ENCODE assay signal across 26 mouse cellular contexts in genomic region chr5:75739336-75739735, GRCm38 (mm10).
DNase-seq lines count a peak whose midpoint lies in the region; ATAC-seq lines count a peak whose summit lies in the region.
"Had no signal": no experiment of that assay in that cellular context is flagged by ENCODE, and none has a peak within 500 bp of the region (broad histone marks: within the 10 kb centered on the region; RNA-seq: fewer than 3 reads in every experiment).

No protein-coding gene starts in this region.

- DNase-seq in midbrain, embryonic 11.5 days (ENCODE audit: low spot score, missing footprints) = peak; percentile 85
- DNase-seq in lung, adult 18-20 months = peak; percentile 32 to 57
- peak; percentile 45 for DNase-seq in lung, postnatal 14 days
- no peak for DNase-seq in layer of hippocampus, postnatal 25 days (ENCODE audit: extremely low spot score in 1 of 2, low spot score in 1 of 2)
- no peak for DNase-seq in right cerebral cortex, postnatal 36 days (ENCODE audit: low spot score in 2 of 2)
- DNase-seq: adrenal gland, postnatal 10 days; B cell, adult 2 months; cerebellum, adult 9-10 months; embryo, embryonic 11 days; gastrocnemius, postnatal 25 days; heart, adult 18-20 months; heart, postnatal 36 days; kidney, adult 2 months; kidney, postnatal 10 days had no signal

- H3K36me3 ChIP-seq in midbrain, embryonic 11.5 days (ENCODE audit: control insufficient read depth, insufficient read depth, low read length) = no peaks in the 10 kb centered on the region
- no peaks in the 10 kb centered on the region for H3K36me3 ChIP-seq in midbrain, embryonic 13.5 days
- H3K36me3 ChIP-seq: embryonic facial prominence, embryonic 12.5 days; hindbrain, embryonic 15.5 days; intestine, embryonic 15.5 days; limb, embryonic 10.5 days; limb, embryonic 15.5 days; lung, embryonic 15.5 days had no signal

- no peak overlapping the region for H3K27ac ChIP-seq in midbrain, embryonic 11.5 days (ENCODE audit: low read depth, low read length)
- no peak overlapping the region for H3K27ac ChIP-seq in midbrain, embryonic 13.5 days
- H3K27ac ChIP-seq: embryonic facial prominence, embryonic 12.5 days; hindbrain, embryonic 15.5 days; intestine, embryonic 15.5 days; limb, embryonic 10.5 days; limb, embryonic 15.5 days; liver, embryonic 14.5 days; lung, embryonic 15.5 days had no signal

- no peaks in the 10 kb centered on the region for H3K9me3 ChIP-seq in midbrain, embryonic 11.5 days (ENCODE audit: control insufficient read depth, low read length)
- H3K9me3 ChIP-seq in midbrain, embryonic 13.5 days = peaks cover 2% of the 10 kb centered on the region; the same call in 1 of the 2 replicates
- H3K9me3 ChIP-seq: hindbrain, embryonic 15.5 days; intestine, embryonic 15.5 days; limb, embryonic 10.5 days; limb, embryonic 15.5 days; lung, embryonic 15.5 days had no signal

- no peak for ATAC-seq in midbrain, embryonic 11.5 days (ENCODE audit: low FRiP score)
- no peak for ATAC-seq in midbrain, embryonic 13.5 days
- ATAC-seq: forebrain, embryonic 14.5 days; intestine, embryonic 15.5 days; midbrain, embryonic 16.5 days had no signal

- WGBS in midbrain, embryonic 11.5 days = 71% methylated on average over 8 of the region's 8 CpGs
- 64% methylated on average over 8 of the region's 8 CpGs for WGBS in midbrain, embryonic 13.5 days

- no peak overlapping the region for H3K4me2 ChIP-seq in midbrain, embryonic 11.5 days
- no peak overlapping the region for H3K4me2 ChIP-seq in midbrain, embryonic 13.5 days (replicated peaks)
- H3K4me2 ChIP-seq: embryonic facial prominence, embryonic 12.5 days; heart, embryonic 11.5 days; hindbrain, embryonic 15.5 days; intestine, embryonic 15.5 days; limb, embryonic 15.5 days; lung, embryonic 15.5 days had no signal

- no peak overlapping the region for H3K4me3 ChIP-seq in midbrain, embryonic 11.5 days (ENCODE audit: low read depth, low read length)
- no peak overlapping the region for H3K4me3 ChIP-seq in midbrain, embryonic 13.5 days (replicated peaks)
- H3K4me3 ChIP-seq: embryonic facial prominence, embryonic 12.5 days; hindbrain, embryonic 15.5 days; intestine, embryonic 15.5 days; limb, embryonic 10.5 days; limb, embryonic 15.5 days; lung, embryonic 15.5 days; megakaryocyte, embryonic 14.5 days had no signal

- H3K9ac ChIP-seq in midbrain, embryonic 11.5 days (ENCODE audit: low read length) = no peak overlapping the region
- H3K9ac ChIP-seq in midbrain, embryonic 13.5 days (replicated peaks) = no peak overlapping the region
- H3K9ac ChIP-seq: embryonic facial prominence, embryonic 12.5 days; hindbrain, embryonic 15.5 days; intestine, embryonic 15.5 days; limb, embryonic 15.5 days; liver, embryonic 14.5 days; lung, embryonic 15.5 days had no signal

- H3K4me1 ChIP-seq in midbrain, embryonic 11.5 days (ENCODE audit: control insufficient read depth, insufficient read depth, low read length) = peaks cover 2% of the 10 kb centered on the region; the same call in 1 of the 2 replicates
- peaks cover 17% of the 10 kb centered on the region for H3K4me1 ChIP-seq in midbrain, embryonic 13.5 days (replicated peaks)
- H3K4me1 ChIP-seq: embryonic facial prominence, embryonic 12.5 days; intestine, embryonic 15.5 days; lung, embryonic 15.5 days had no signal

- H3K27me3 ChIP-seq in midbrain, embryonic 11.5 days (ENCODE audit: control insufficient read depth, insufficient read depth, low read length) = no peaks in the 10 kb centered on the region
- H3K27me3 ChIP-seq in midbrain, embryonic 13.5 days = no peaks in the 10 kb centered on the region
- H3K27me3 ChIP-seq: embryonic facial prominence, embryonic 12.5 days; hindbrain, embryonic 15.5 days; intestine, embryonic 15.5 days; limb, embryonic 15.5 days; lung, embryonic 15.5 days; megakaryocyte, embryonic 14.5 days had no signal

Comparison
In these comparisons a context has a peak if more than half of its experiments do, and no peak if none do; other contexts are left out.
1. DNase-seq: peak in midbrain, embryonic 11.5 days (single experiment), lung, adult 18-20 months (2 of 2) and lung, postnatal 14 days (single experiment); none in layer of hippocampus, postnatal 25 days (0 of 2) and right cerebral cortex, postnatal 36 days (0 of 2).